9 mouse cellular contexts compared by ENCODE assay signal in genomic region chr8:88571434-88572184, GRCm38 (mm10). TPM values are rescaled to one million over a fixed set of nuclear protein-coding genes. Genes with fewer than 3 reads are reported as not detected.
DNase-seq lines count a peak whose midpoint lies in the region; ATAC-seq and TF ChIP-seq lines count a peak whose summit lies in the region.
"Had no signal": no experiment of that assay in that cellular context is flagged by ENCODE, and none has a peak within 500 bp of the region (broad histone marks: within the 10 kb centered on the region; RNA-seq: fewer than 3 reads in every experiment).

No protein-coding gene starts in this region.

- TF ChIP-seq POLR2A in lung, adult 2 months (IDR thresholded peaks at IDR 0.05; ENCODE audit: borderline replicate concordance, extremely low read depth, low read depth, low read length): no peak
- no peak for TF ChIP-seq POLR2A in embryonic fibroblast, embryonic 13.5 days (IDR thresholded peaks at IDR 0.05; ENCODE audit: low read depth, low read length)

- H3K27me3 ChIP-seq in lung, embryonic 16.5 days (ENCODE audit: control insufficient read depth, insufficient read depth, low read depth, low read length): no peaks in the 10 kb centered on the region
- H3K27me3 ChIP-seq: liver, embryonic 13.5 days had no signal

- peak overlapping the region; percentile 72 for H3K27ac ChIP-seq in lung, embryonic 16.5 days (ENCODE audit: low read length)
- 0 out of 2 replicates have a peak overlapping the region, but pooled peaks have one; percentile 7 for H3K27ac ChIP-seq in embryonic fibroblast, embryonic 13.5 days (ENCODE audit: insufficient read depth, low read length)
- H3K27ac ChIP-seq: liver, embryonic 13.5 days had no signal

- H3K4me2 ChIP-seq in lung, embryonic 16.5 days (ENCODE audit: low read depth, low read length): no peak overlapping the region
- H3K4me2 ChIP-seq: liver, embryonic 13.5 days had no signal

- no peaks in the 10 kb centered on the region for H3K9me3 ChIP-seq in lung, embryonic 16.5 days (ENCODE audit: control insufficient read depth, low read length)
- H3K9me3 ChIP-seq: liver, embryonic 13.5 days had no signal

- no peak overlapping the region for H3K9ac ChIP-seq in lung, embryonic 16.5 days (ENCODE audit: low read length)
- H3K9ac ChIP-seq: liver, embryonic 13.5 days had no signal

- 70% methylated on average over 14 of the region's 14 CpGs for WGBS in lung, embryonic 16.5 days
- WGBS in lung, adult 2 months: 58% methylated on average over 14 of the region's 14 CpGs

- ATAC-seq in cerebellum, adult (ENCODE audit: insufficient number of reproducible peaks, low FRiP score, low TSS enrichment): no peak
- no peak for ATAC-seq in lung, embryonic 16.5 days (ENCODE audit: low read depth)
- ATAC-seq in megakaryocyte-erythroid progenitor cell, adult 5-6 weeks (replicated peaks; ENCODE audit: low FRiP score, low TSS enrichment, poor library complexity, severe bottlenecking): peak; percentile 23; the same call in 1 of the 2 replicates

- no peaks in the 10 kb centered on the region for H3K36me3 ChIP-seq in lung, embryonic 16.5 days (ENCODE audit: control insufficient read depth, insufficient read depth, low read length)
- H3K36me3 ChIP-seq: liver, embryonic 13.5 days had no signal

- no peak for TF ChIP-seq CTCF in lung, adult 2 months (IDR thresholded peaks at IDR 0.05; ENCODE audit: insufficient read depth, low read length)
- no peak for TF ChIP-seq CTCF in embryonic fibroblast, embryonic 13.5 days (IDR thresholded peaks at IDR 0.05; ENCODE audit: borderline replicate concordance, insufficient read depth, low read length)

- peak; percentile 62 for DNase-seq in cerebellum, adult 11 months
- DNase-seq in lung, adult 2 months: no peak
- no peak for DNase-seq in layer of hippocampus, postnatal 36 days
- DNase-seq in frontal cortex, adult 2 months (ENCODE audit: extremely low spot score in 1 of 2, low spot score in 1 of 2): no peak
- DNase-seq: liver, embryonic 13.5 days had no signal

- no peak overlapping the region for H3K4me3 ChIP-seq in lung, embryonic 16.5 days (ENCODE audit: low read length)
- no peak overlapping the region for H3K4me3 ChIP-seq in lung, adult 2 months (replicated peaks; ENCODE audit: extremely low read depth, low read depth, low read length)
- H3K4me3 ChIP-seq in embryonic fibroblast, embryonic 13.5 days (ENCODE audit: insufficient read depth, low read length): no peak overlapping the region
- H3K4me3 ChIP-seq: liver, embryonic 13.5 days had no signal

- peaks cover 80% of the 10 kb centered on the region for H3K4me1 ChIP-seq in lung, embryonic 16.5 days (replicated peaks; ENCODE audit: control insufficient read depth, insufficient read depth, low read length)
- peaks cover 37% of the 10 kb centered on the region for H3K4me1 ChIP-seq in lung, adult 2 months (ENCODE audit: control insufficient read depth, insufficient read depth, low read length)
- peaks cover 19% of the 10 kb centered on the region for H3K4me1 ChIP-seq in embryonic fibroblast, embryonic 13.5 days (ENCODE audit: control insufficient read depth, insufficient read depth, low read length)

RNA-seq across cellular contexts. Expression of gene Nkd1, which starts 50.5 kb away (rescaled TPM):
- 49.6 and 54.2 TPM in 2 replicates for polyA plus RNA-seq in lung, embryonic 16.5 days (2015; fragmentation: Nextera tagmentation; extraction: Ambion mirVana)
- polyA plus RNA-seq in lung, adult 2 months (2012; rRNA removed): 143 and 171 TPM in 2 replicates
- polyA plus RNA-seq in embryonic fibroblast, embryonic 13.5 days (2011; ENCODE audit: insufficient read length, low read depth, missing spikeins): 2.8 and 12.8 TPM in 2 replicates
- total RNA-seq in megakaryocyte-erythroid progenitor cell, adult 5-6 weeks (2014; fragmentation: Nextera tagmentation): not detected in 2 replicates
- total RNA-seq in megakaryocyte-erythroid progenitor cell, adult 5-6 weeks (2017): not detected in 2 replicates
- 10 to 100 TPM; 10.1 to 11.9 TPM for total RNA-seq in layer of hippocampus, postnatal 36 days (2021)
- polyA plus RNA-seq in frontal cortex, adult 2 months (2012; rRNA removed): 23.1 and 26.6 TPM in 2 replicates
